Mouse (Mus musculus) erythroid progenitor cell, adult 5-6 weeks (primary cell): Measurements from ENCODE around the gene Smarcb1. TPM values are rescaled to one million over a fixed set of nuclear protein-coding genes. Genes with fewer than 3 reads are reported as not detected.

Source experiments
- ATAC-seq: replicated peaks from 2 replicates; pipeline ENCODE4 v1.8.0; 2016; ENCODE audit warnings: moderate number of reproducible peaks, mild to moderate bottlenecking, moderate TSS enrichment, inconsistent platforms; ENCODE audit not compliant: poor library complexity, low FRiP score, severe bottlenecking
- total RNA-seq, 2 experiments: library from RNA; stranded (forward) in 1 of 2; stranded (reverse) in 1 of 2; fragments of 150-400 nt in 1 of 2; fragments of 186-747, 209-891 nt in 1 of 2; gene quantifications; 2 replicates each; pipeline versions ENCODE4 v1.2.3 to v1.2.4; 2015 to 2017; ENCODE audit warnings: low replicate concordance in 2 of 2

Gene Smarcb1
- total RNA-seq, 2 experiments from 2014 or later, result 32.1 to 67.9 TPM

DNA sequence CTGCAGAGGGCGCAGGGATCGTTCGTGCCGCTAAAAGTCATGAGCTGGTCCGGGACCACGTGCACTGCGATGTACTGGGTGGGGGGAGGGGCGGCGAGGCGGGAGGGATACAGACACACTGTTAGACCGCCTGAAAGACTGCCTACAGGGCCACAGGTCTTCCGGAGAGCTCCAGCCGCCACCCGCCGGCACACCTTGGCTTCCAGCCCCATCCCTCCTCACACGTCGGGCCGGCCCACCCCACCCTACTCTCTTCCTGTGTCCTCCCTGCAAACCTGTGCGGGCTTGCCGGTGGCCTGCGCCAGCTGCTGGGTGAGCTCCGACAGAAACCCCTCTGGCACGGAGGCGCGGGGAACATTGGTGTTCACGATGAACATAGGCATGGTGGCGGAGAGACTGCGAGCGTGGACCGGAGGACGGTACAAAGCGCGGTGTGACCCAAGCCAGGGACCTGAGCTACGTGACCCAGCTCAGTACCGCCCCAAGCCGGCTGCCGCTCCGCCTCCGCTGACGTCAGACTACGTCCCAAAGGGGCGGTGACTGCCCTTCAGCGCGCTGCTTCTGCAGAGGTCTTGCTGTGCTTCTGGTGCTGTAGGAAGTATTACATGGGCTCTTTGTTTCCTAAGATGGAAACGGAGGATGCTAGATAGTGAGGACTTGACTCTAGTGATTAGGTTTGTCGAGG, 61.5 kb downstream of the Smarcb1 start, which contains the start of gene Mif:
TSS of gene Mif (minus strand) at position 455 of the 685 bp plus-strand sequence.
- peak; percentile 97 for ATAC-seq

DNA sequence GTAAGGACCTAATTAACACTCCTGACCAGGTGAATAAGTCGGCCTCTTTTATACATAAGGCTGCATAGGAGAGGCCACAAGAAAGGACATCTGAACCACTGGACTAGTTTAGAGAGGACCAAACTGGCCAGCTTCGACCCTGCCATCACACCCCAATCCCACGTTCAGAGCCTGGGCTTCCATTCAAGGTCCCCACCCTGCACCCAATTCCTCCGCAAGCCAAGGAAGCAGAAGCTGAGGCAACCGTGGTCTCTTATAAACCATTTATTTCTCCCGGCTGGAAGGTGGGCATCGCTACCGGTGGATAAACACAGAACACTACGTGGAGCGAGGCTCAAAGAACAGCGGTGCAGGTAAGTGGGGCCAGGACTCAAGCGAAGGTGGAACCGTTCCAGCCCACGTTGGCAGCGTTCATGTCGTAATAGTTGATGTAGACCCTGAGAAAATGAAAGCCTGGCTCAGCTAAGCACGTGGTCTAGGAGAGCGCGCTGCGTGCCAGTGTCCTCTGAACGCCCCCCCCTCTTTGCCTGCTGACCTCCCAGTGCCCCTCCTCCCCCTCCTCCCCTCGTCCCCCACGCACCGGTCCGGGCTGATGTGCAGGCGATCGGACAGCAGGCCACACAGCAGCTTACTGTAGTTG, 62.2 kb downstream of the Smarcb1 start:
- no peak for ATAC-seq

DNA sequence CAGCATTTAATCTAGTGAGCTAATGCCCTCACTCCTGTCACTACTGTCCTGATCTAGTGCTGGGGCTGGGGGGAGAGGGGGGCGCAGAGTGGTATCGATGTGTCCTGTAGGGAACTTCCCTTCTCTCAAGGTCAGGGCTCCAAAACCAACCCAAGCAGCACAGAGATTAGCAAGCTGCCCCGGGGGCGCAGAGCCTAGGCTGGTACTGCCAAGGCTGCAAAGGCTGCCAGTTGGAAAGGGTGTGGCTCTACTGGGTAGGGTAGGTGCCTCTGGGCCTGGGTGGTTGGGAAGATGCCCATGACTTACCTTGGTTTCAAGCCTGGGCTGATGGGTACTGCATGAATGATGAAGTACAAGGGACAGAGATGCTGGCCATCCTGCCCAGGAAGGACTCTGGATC, 63.8 kb downstream of the Smarcb1 start:
- no peak for ATAC-seq

DNA sequence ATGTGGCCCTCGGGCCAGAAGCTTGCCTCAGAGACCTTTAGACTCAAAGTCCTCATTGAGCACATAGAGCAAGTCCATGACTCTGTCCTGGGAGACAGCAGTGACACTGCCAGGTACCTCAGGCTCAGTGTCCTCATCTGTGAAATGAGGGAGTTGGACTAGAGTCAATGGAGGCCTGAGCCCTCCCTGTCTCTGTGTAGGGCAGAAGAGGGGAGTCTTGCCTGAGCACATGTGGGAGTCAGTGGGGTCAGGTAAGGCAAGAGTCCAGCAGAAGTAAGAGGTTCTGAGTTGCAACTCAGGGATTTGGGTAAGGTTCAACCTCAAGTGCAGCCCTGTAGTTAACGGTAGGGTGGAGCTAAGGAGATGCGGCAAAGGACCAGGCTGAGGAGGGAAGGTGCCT, 64.4 kb downstream of the Smarcb1 start:
- ATAC-seq, result no peak

DNA sequence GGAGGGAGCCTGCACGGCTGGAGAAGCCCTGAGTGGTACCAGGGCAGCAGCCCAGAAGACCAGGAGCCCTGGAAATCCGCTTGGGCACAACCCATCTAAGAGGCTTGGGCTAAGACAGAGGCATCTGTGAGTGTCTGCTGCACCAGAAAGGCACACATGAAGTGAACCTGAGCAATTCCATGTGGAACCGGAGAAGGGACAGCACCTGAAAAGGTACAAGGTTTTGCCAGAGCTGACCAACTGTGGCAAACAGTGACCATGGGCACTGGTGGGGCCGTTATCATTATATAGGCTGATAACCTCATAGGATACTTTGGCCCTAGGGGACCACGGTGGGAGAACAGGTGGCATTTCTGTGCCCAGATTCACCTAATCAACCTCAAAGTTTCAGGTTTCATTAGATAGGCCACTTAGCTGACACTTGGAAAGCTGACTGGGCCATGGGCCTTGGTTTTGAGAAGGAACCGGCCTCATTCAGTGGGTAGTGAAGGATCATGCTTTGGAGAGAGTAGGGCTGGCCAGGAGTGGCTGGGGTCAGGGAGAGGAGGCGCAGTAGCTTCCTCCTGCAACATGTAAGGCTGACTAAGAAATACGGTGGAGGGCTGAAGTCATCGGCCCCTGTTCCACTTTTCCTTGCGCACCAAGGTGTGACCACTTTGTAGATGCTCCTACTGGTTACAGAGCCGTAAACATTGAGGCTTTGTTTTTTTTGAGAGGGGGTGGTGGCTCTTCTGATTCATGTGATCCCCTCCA, 65.1 kb downstream of the Smarcb1 start:
- no peak for ATAC-seq

DNA sequence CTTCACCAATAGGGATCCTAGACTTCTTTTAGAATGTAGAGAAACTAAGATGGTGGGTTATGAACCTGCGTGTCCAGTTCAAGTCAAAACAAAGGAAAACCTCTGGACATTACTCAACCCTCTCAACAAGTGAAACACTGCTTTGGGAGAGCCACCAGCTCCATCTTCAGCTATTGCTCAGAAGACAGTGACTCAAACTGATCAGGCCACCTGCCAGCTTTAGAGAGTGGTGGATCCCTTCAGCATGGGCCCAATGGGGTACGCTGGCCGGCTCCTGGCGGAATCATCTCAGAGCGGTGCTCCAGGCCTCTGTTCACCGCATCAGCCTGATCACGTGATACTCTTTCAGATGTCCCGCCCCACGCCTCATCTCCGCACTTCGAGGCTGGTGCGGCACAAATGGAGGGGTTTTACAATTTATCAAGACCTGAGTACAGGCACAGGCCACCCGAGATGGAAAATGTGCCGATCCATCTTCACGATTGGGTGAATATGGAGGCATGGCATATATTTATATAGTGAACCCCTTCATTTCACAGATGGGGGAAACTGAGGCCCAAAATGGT, 65.9 kb downstream of the Smarcb1 start:
- ATAC-seq, result no peak

DNA sequence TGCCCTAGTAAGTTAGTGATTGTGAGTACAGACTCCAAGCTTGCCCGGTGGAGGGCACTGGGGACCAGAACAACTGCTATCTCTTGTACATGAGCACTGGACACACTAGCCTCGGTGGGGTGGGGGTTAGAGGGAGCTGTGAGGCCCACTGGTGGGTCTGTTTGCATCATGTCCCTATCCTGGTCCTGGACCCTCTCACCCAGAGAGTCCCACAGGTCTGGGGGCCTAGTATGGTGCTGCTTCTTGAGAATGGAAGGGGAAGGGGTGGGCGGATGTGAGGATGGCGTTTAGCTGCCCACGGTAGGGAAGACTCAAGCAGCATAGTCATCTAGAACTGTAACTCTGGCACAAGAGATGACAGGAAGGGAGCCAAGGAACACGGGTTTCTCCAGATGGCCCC, 66.6 kb downstream of the Smarcb1 start:
- ATAC-seq, result no peak

DNA sequence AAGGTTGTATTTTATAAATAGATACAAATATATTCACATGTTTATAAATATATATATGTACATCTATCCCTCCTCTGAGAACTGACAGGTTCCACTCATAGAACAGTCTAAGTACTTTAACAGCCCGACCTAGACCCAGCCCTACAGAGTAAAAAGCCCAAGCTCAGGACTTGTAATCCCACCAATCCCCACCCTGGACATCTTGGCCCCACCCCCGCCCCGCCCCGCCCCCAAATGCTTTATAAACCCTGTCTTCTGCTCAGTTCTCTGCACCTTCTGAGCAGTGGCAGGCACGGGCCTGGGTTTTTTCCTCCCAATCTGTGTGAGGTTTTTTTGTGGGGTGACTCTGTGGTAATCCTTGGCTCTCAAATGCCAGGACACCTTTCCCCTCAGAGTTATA, 67.3 kb downstream of the Smarcb1 start:
- ATAC-seq, result no peak

DNA sequence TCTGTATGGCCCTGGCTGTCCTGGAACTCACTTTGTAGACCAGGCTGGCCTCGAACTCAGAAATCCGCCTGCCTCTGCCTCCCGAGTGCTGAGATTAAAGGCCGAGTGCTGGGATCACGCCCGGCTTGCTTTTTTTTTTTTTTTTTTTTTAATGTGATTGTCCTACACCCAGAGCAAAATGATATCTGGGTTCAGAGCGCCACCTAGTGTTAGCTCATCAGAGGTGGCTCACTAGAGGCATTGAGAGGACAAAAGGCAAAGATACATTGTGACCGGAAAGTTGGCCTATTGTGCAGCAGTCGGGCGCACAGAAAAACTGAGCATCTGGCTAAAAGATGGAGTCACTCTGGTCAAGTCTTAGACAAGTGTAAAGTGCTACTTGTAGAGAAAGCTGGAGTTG, 68.0 kb downstream of the Smarcb1 start:
- peak; percentile 71 for ATAC-seq

DNA sequence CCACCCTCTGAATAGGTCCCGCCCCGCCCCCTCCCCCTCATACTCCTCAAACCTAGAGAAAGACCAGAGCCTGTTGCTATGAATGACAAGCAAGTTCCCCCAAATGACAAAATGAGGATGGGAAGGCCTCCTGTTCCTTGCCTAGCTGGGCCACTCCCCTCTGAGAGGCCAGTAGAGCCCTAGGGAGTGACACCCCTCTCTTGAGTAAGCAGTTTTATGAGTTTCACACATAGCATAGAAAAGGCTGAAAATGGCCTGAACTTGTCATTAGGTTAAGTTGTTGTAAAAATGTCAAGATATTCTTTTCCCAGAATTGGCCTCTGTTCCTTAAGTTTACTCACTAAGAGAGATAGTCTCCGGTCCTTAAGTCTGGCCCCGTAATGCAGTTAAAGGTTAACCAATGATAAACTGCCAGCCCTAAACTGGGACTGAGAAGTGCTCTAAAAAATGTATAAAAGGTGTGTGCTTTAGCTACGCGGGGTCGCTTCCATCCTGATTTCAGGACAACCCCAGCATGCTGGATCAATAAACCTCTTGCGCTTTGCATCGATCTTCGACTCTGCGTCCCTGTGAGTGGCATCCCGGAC, 68.8 kb downstream of the Smarcb1 start:
- ATAC-seq, result no peak

DNA sequence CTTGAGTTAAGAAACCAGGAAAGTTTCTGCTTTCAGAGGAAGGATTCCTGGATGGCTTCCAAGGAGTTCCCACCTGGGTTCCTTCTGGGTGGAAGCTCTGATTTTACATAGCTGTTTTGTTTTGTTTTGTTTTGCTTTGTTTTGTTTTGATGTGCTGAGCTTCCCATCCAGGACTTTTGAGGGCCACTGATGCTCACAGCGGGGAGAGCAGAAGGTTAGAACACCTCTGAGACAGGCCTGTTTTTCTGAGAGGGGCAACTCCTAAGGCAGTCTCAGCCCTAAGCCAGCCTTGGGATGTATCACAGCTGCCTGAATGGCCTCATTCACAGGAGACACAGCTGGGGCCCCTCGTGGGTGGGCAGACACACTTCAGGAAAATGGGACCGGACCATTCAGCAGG, 69.7 kb downstream of the Smarcb1 start:
- no peak for ATAC-seq

DNA sequence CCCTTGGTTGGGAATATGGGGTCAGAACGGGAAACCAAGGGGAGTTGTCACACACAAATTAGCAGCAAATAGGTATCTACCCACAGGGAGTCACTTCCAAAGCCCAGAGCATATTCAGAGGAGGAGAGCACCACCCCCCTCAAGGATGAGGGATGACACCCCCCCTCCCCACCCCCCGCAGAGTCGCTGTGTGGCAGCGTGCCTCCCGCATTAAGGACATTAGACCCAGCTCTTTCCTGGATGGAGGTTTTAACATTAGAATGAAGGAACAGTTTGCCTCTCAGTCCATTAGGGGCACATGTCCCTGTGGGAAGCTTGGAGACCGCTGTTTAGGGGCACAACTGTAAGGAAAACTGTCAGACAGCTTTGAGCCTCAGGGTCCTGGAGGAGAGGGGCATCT, 70.3 kb downstream of the Smarcb1 start:
- no peak for ATAC-seq

DNA sequence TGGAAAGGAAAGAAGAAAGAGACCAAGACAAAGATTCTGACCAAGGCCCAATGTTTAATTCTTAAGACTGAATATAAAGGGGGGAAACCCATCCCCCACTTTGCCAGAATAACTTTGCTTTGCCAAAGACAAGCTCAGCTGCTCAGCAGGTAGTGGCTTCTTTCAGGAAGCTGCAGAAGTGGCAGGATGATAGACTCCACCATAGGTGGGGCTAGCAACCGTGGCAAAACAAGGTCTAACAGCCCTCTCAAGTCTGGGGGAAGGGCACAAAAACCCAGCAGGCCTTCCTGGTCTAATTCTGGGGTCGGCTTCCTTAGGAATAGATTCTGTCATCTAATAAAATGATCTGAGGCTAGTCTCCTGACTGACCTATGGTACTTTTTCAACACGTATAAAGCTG, 73.0 kb downstream of the Smarcb1 start:
- ATAC-seq, result no peak

Other genes starting within 250 kb of the Smarcb1 start
- 108 and 136 TPM in 2 replicates for gene Cabin1, start 157.3 kb downstream of the Smarcb1 start, total RNA-seq (2015; ENCODE audit: low replicate concordance)
- gene Cabin1, start 157.3 kb downstream of the Smarcb1 start, total RNA-seq (2017; ENCODE audit: low replicate concordance), result 115 and 143 TPM in 2 replicates
- gene Ddt, start 148.2 kb downstream of the Smarcb1 start, total RNA-seq (2015; ENCODE audit: low replicate concordance), result 33.5 TPM in 1 of 2 replicates, not detected in the other
- not detected in 2 replicates for gene Ddt, start 148.2 kb downstream of the Smarcb1 start, total RNA-seq (2017; ENCODE audit: low replicate concordance)
- not detected in 2 replicates for gene Gm20441, start 140.7 kb downstream of the Smarcb1 start, total RNA-seq (2015; ENCODE audit: low replicate concordance)
- not detected in 2 replicates for gene Gm20441, start 140.7 kb downstream of the Smarcb1 start, total RNA-seq (2017; ENCODE audit: low replicate concordance)
- gene Gstt3, start 140.2 kb downstream of the Smarcb1 start, total RNA-seq (2015; ENCODE audit: low replicate concordance), result 1.3 TPM in 1 of 2 replicates, not detected in the other
- gene Gstt3, start 140.2 kb downstream of the Smarcb1 start, total RNA-seq (2017; ENCODE audit: low replicate concordance), result 0.13 TPM in 1 of 2 replicates, not detected in the other
- 25.6 and 29.3 TPM in 2 replicates for gene Gstt1, start 123.0 kb downstream of the Smarcb1 start, total RNA-seq (2015; ENCODE audit: low replicate concordance)
- gene Gstt1, start 123.0 kb downstream of the Smarcb1 start, total RNA-seq (2017; ENCODE audit: low replicate concordance), result 18.0 and 25.6 TPM in 2 replicates
- gene Gstt4, start 99.1 kb downstream of the Smarcb1 start, total RNA-seq (2015; ENCODE audit: low replicate concordance), result not detected in 2 replicates
- gene Gstt4, start 99.1 kb downstream of the Smarcb1 start, total RNA-seq (2017; ENCODE audit: low replicate concordance), result not detected in 2 replicates
- 18.4 and 20.5 TPM in 2 replicates for gene Gstt2, start 84.2 kb downstream of the Smarcb1 start, total RNA-seq (2015; ENCODE audit: low replicate concordance)
- gene Gstt2, start 84.2 kb downstream of the Smarcb1 start, total RNA-seq (2017; ENCODE audit: low replicate concordance), result 9.8 and 42.0 TPM in 2 replicates
- gene Mif, start 61.4 kb downstream of the Smarcb1 start, total RNA-seq (2015; ENCODE audit: low replicate concordance), result 49.4 and 54.9 TPM in 2 replicates
- 14.8 and 26.6 TPM in 2 replicates for gene Mif, start 61.4 kb downstream of the Smarcb1 start, total RNA-seq (2017; ENCODE audit: low replicate concordance)
- gene Derl3, start 28.2 kb downstream of the Smarcb1 start, total RNA-seq (2015; ENCODE audit: low replicate concordance), result not detected in 2 replicates
- gene Derl3, start 28.2 kb downstream of the Smarcb1 start, total RNA-seq (2017; ENCODE audit: low replicate concordance), result not detected in 2 replicates
- gene Chchd10, start 11.5 kb upstream of the Smarcb1 start, total RNA-seq (2015; ENCODE audit: low replicate concordance), result 101 and 127 TPM in 2 replicates
- 40.2 and 60.3 TPM in 2 replicates for gene Chchd10, start 11.5 kb upstream of the Smarcb1 start, total RNA-seq (2017; ENCODE audit: low replicate concordance)
- 0.72 TPM in 1 of 2 replicates, not detected in the other for gene Mmp11, start 14.9 kb upstream of the Smarcb1 start, total RNA-seq (2015; ENCODE audit: low replicate concordance)
- 0.68 TPM in 1 of 2 replicates, not detected in the other for gene Mmp11, start 14.9 kb upstream of the Smarcb1 start, total RNA-seq (2017; ENCODE audit: low replicate concordance)
- 525 and 583 TPM in 2 replicates for gene Gm867, start 19.1 kb upstream of the Smarcb1 start, total RNA-seq (2015; ENCODE audit: low replicate concordance)
- gene Gm867, start 19.1 kb upstream of the Smarcb1 start, total RNA-seq (2017; ENCODE audit: low replicate concordance), result 86.0 and 101 TPM in 2 replicates
- 85.1 and 89.7 TPM in 2 replicates for gene Vpreb3, start 21.4 kb upstream of the Smarcb1 start, total RNA-seq (2015; ENCODE audit: low replicate concordance)
- 31.5 and 39.7 TPM in 2 replicates for gene Vpreb3, start 21.4 kb upstream of the Smarcb1 start, total RNA-seq (2017; ENCODE audit: low replicate concordance)
- gene Gm5134, start 32.9 kb upstream of the Smarcb1 start, total RNA-seq (2015; ENCODE audit: low replicate concordance), result not detected in 2 replicates
- not detected in 2 replicates for gene Gm5134, start 32.9 kb upstream of the Smarcb1 start, total RNA-seq (2017; ENCODE audit: low replicate concordance)
- 10.1 and 12.3 TPM in 2 replicates for gene Zfp280b, start 111.0 kb upstream of the Smarcb1 start, total RNA-seq (2015; ENCODE audit: low replicate concordance)
- 3.0 and 3.7 TPM in 2 replicates for gene Zfp280b, start 111.0 kb upstream of the Smarcb1 start, total RNA-seq (2017; ENCODE audit: low replicate concordance)
- gene Slc5a4b, start 189.3 kb upstream of the Smarcb1 start, total RNA-seq (2015; ENCODE audit: low replicate concordance), result not detected in 2 replicates
- not detected in 2 replicates for gene Slc5a4b, start 189.3 kb upstream of the Smarcb1 start, total RNA-seq (2017; ENCODE audit: low replicate concordance)
- not detected in 2 replicates for gene Slc5a4a, start 225.8 kb upstream of the Smarcb1 start, total RNA-seq (2015; ENCODE audit: low replicate concordance)
- gene Slc5a4a, start 225.8 kb upstream of the Smarcb1 start, total RNA-seq (2017; ENCODE audit: low replicate concordance), result not detected in 2 replicates